Comparison of ENCODE assay signal across 20 mouse cellular contexts in the genomic region with DNA sequence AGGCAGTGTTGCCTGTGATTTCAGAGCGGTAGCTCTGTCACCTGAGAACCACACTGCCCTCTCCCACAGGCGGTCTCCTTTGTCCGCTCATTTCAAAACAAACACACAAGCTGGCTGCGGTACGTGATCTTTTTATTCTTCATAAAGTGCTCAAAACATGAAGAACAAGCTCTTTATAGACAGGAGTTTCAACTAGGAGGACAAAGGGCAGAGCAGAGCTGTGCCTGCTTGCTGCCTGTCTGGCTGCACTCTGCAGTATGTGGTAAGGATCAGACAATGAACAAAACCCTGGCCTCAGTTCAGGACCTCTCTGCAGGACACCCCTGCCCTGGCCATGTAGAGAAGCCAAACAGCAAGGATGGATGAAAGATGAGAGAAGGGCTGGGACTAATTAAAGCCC. TPM values are rescaled to one million over a fixed set of nuclear protein-coding genes. Genes with fewer than 3 reads are reported as not detected.
DNase-seq lines count a peak whose midpoint lies in the region; ATAC-seq and TF ChIP-seq lines count a peak whose summit lies in the region.
"Had no signal": no experiment of that assay in that cellular context is flagged by ENCODE, and none has a peak within 500 bp of the region (broad histone marks: within the 10 kb centered on the region; RNA-seq: fewer than 3 reads in every experiment).

No protein-coding gene starts in this region.

- peaks cover 18% of the 10 kb centered on the region for H3K4me1 ChIP-seq in cerebellum, adult 2 months (ENCODE audit: control insufficient read depth, insufficient read depth, low read length)
- H3K4me1 ChIP-seq in forebrain, embryonic 10.5 days, result peaks cover 39% of the 10 kb centered on the region
- H3K4me1 ChIP-seq in forebrain, embryonic 15.5 days, result peaks cover 14% of the 10 kb centered on the region
- H3K4me1 ChIP-seq in stomach, postnatal 0 days (replicated peaks; ENCODE audit: control insufficient read depth, insufficient read depth), result peaks cover 3% of the 10 kb centered on the region; the same call in 1 of the 2 replicates

- WGBS in cerebellum, adult 2 months, result 79% methylated on average over 5 of the region's 5 CpGs
- WGBS in forebrain, embryonic 10.5 days, result 65% methylated on average over 5 of the region's 5 CpGs
- WGBS in forebrain, embryonic 15.5 days, result 59% methylated on average over 5 of the region's 5 CpGs
- WGBS in stomach, postnatal 0 days, result 41% methylated on average over 5 of the region's 5 CpGs

- ATAC-seq in cerebellum, adult (ENCODE audit: insufficient number of reproducible peaks, low FRiP score, low TSS enrichment), result no peak
- ATAC-seq in forebrain, embryonic 15.5 days (replicated peaks), result no peak
- ATAC-seq in stomach, postnatal 0 days (ENCODE audit: low FRiP score, low TSS enrichment), result no peak
- ATAC-seq: activated CD4-positive, CD25-positive, alpha-beta regulatory T cell, adult 4 months; CD4-positive, CD25-positive, alpha-beta regulatory T cell, adult 4 months; lung, postnatal 0 days had no signal

- peak overlapping the region; percentile 96; the same call in 1 of the 2 replicates for H3K27ac ChIP-seq in cerebellum, adult 2 months (ENCODE audit: insufficient read depth, low read length)
- peak overlapping the region; percentile 51; the same call in 1 of the 2 replicates for H3K27ac ChIP-seq in forebrain, embryonic 10.5 days
- no peak overlapping the region for H3K27ac ChIP-seq in forebrain, embryonic 15.5 days (replicated peaks)
- H3K27ac ChIP-seq in stomach, postnatal 0 days (replicated peaks), result no peak overlapping the region; the same call in 1 of the 2 replicates
- H3K27ac ChIP-seq: heart, embryonic 10.5 days; liver, embryonic 15.5 days; neural tube, embryonic 12.5 days had no signal

- no peak for TF ChIP-seq EP300 in stomach, postnatal 0 days (optimal IDR thresholded peaks at IDR 0.05)

- no peak for TF ChIP-seq POLR2A in cerebellum, adult 2 months (IDR thresholded peaks at IDR 0.05; ENCODE audit: borderline replicate concordance, insufficient read depth, low read length)

- no peak overlapping the region for H3K4me3 ChIP-seq in cerebellum, adult 2 months (replicated peaks; ENCODE audit: insufficient read depth, low read depth, low read length)
- H3K4me3 ChIP-seq in forebrain, embryonic 10.5 days, result no peak overlapping the region
- no peak overlapping the region for H3K4me3 ChIP-seq in forebrain, embryonic 15.5 days
- no peak overlapping the region for H3K4me3 ChIP-seq in stomach, postnatal 0 days (ENCODE audit: low read depth, low read length)
- H3K4me3 ChIP-seq: gastrocnemius, adult 2 months; heart, embryonic 10.5 days; liver, embryonic 15.5 days; neural tube, embryonic 12.5 days had no signal

- H3K4me2 ChIP-seq in forebrain, embryonic 15.5 days (replicated peaks), result no peak overlapping the region
- no peak overlapping the region for H3K4me2 ChIP-seq in stomach, postnatal 0 days (replicated peaks; ENCODE audit: low read depth)
- H3K4me2 ChIP-seq: midbrain, embryonic 11.5 days had no signal

- H3K9ac ChIP-seq in forebrain, embryonic 15.5 days (replicated peaks), result no peak overlapping the region
- H3K9ac ChIP-seq in stomach, postnatal 0 days (ENCODE audit: low read length), result no peak overlapping the region
- H3K9ac ChIP-seq: liver, embryonic 15.5 days; neural tube, embryonic 12.5 days had no signal

- no peaks in the 10 kb centered on the region for H3K27me3 ChIP-seq in cerebellum, adult 2 months (ENCODE audit: control insufficient read depth, insufficient read depth, low read length)
- peaks cover 40% of the 10 kb centered on the region for H3K27me3 ChIP-seq in forebrain, embryonic 10.5 days (ENCODE audit: poor library complexity, severe bottlenecking)
- no peaks in the 10 kb centered on the region for H3K27me3 ChIP-seq in forebrain, embryonic 15.5 days
- no peaks in the 10 kb centered on the region for H3K27me3 ChIP-seq in stomach, postnatal 0 days (ENCODE audit: control insufficient read depth, insufficient read depth, low read length)

- TF ChIP-seq CTCF in cerebellum, adult 2 months (IDR thresholded peaks at IDR 0.05; ENCODE audit: borderline replicate concordance, insufficient read depth, low read depth, low read length), result no peak
- no peak for TF ChIP-seq CTCF in stomach, postnatal 0 days (IDR thresholded peaks at IDR 0.05; ENCODE audit: low read depth)

- H3K9me3 ChIP-seq in forebrain, embryonic 10.5 days, result no peaks in the 10 kb centered on the region
- H3K9me3 ChIP-seq in forebrain, embryonic 15.5 days, result no peaks in the 10 kb centered on the region
- no peaks in the 10 kb centered on the region for H3K9me3 ChIP-seq in stomach, postnatal 0 days (ENCODE audit: control insufficient read depth, low read length)
- H3K9me3 ChIP-seq: heart, embryonic 10.5 days; liver, embryonic 15.5 days; neural tube, embryonic 12.5 days had no signal

- peak; percentile 38 to 48 for DNase-seq in cerebellum, adult 2 months
- DNase-seq in forebrain, embryonic 10.5 days (ENCODE audit: extremely low spot score, low spot score), result no peak
- DNase-seq in kidney, postnatal 36 days, result peak; percentile 27 to 35
- no peak for DNase-seq in kidney, adult 11 months
- peak; percentile 15 for DNase-seq in stomach, postnatal 0 days (ENCODE audit: low spot score)
- DNase-seq: adrenal gland, postnatal 36 days; embryo, embryonic 11 days; gastrocnemius, adult 2 months; kidney, postnatal 4 days; right cerebral cortex, adult 18-20 months; thymus, postnatal 14 days had no signal

- no peaks in the 10 kb centered on the region for H3K36me3 ChIP-seq in forebrain, embryonic 10.5 days (replicated peaks)
- no peaks in the 10 kb centered on the region for H3K36me3 ChIP-seq in forebrain, embryonic 15.5 days
- H3K36me3 ChIP-seq in stomach, postnatal 0 days (ENCODE audit: control insufficient read depth, insufficient read depth, low read length), result 0 out of 2 replicates have a peak, but pooled peaks cover 3% of the 10 kb centered on the region
- H3K36me3 ChIP-seq: liver, embryonic 15.5 days; neural tube, embryonic 12.5 days had no signal

RNA-seq across cellular contexts. Expression of a gene that starts 1.6 kb away (rescaled TPM):
- polyA plus RNA-seq in cerebellum, adult 2 months (2012; rRNA removed), result 169 and 172 TPM in 2 replicates
- 11.7 and 14.3 TPM in 2 replicates for polyA plus RNA-seq in forebrain, embryonic 10.5 days (2016; fragmentation: Nextera tagmentation; extraction: Ambion mirVana)
- polyA plus RNA-seq in forebrain, embryonic 15.5 days (2015; fragmentation: Nextera tagmentation; extraction: Ambion mirVana), result 24.2 and 25.3 TPM in 2 replicates
- polyA plus RNA-seq in stomach, postnatal 0 days (2015; fragmentation: Nextera tagmentation; extraction: Ambion mirVana), result 8.4 and 8.9 TPM in 2 replicates

RNA-seq across cellular contexts. Expression of a gene that starts 39.6 kb away (rescaled TPM):
- polyA plus RNA-seq in cerebellum, adult 2 months (2012; rRNA removed), result 70.7 and 75.2 TPM in 2 replicates
- polyA plus RNA-seq in forebrain, embryonic 10.5 days (2016; fragmentation: Nextera tagmentation; extraction: Ambion mirVana), result 2.5 and 3.1 TPM in 2 replicates
- polyA plus RNA-seq in forebrain, embryonic 15.5 days (2015; fragmentation: Nextera tagmentation; extraction: Ambion mirVana), result 15.1 and 15.2 TPM in 2 replicates
- polyA plus RNA-seq in stomach, postnatal 0 days (2015; fragmentation: Nextera tagmentation; extraction: Ambion mirVana), result 7.6 and 8.3 TPM in 2 replicates

Comparison
In these comparisons a context has a peak if more than half of its experiments do, and no peak if none do; other contexts are left out.
1. DNase-seq: peak in cerebellum, adult 2 months (2 of 2), kidney, postnatal 36 days (2 of 2) and stomach, postnatal 0 days (single experiment); none in forebrain, embryonic 10.5 days (single experiment) and kidney, adult 11 months (single experiment).
2. H3K27ac ChIP-seq: peak in cerebellum, adult 2 months (single experiment) and forebrain, embryonic 10.5 days (single experiment); none in forebrain, embryonic 15.5 days (single experiment) and stomach, postnatal 0 days (single experiment).